ENCODE assay signal across 10 mouse cellular contexts in the genomic region with DNA sequence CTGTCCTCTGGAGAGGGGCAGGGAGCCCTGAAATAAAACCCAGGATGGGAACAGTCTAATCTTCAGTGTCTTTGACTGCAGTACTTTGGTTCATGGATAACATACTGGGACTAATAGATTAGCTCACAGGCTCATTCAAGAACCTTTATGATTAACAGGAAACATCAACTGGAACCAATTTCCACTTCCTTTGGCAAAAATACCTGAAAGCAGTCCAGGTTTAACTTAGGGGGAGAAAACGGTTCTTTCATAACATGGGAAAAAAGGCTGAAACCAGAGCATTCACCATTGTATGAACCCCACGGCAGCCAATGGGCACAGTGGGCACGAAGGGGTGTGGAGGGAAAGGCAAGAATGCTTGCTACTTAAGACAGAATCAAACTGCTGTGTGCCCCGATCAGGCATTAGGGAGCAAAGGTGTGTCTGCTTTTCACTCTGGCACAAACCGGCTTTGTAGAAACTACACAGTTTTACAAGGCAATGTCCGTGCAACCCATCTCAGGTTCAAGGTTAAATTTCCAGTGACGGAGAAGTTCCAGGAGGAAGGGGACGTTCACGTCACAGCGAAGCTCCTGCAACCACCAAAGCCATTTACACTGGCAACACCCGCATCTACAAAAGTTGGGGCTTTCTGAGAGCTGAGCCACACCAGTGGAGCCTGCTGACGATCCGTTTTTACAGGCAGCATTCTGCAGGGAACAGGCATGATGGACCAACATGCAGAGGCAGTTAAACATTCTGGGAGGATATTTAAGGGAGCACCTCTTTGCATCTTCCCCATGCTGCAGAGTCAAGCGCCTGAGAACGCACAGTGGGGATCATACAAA.
DNase-seq lines count a peak whose midpoint lies in the region; ATAC-seq and TF ChIP-seq lines count a peak whose summit lies in the region.
"Had no signal": no experiment of that assay in that cellular context is flagged by ENCODE, and none has a peak within 500 bp of the region (broad histone marks: within the 10 kb centered on the region; RNA-seq: fewer than 3 reads in every experiment).

No protein-coding gene starts in this region.

- H3K36me3 ChIP-seq in heart, embryonic 11.5 days (ENCODE audit: control insufficient read depth, insufficient read depth, low read length) = no peaks in the 10 kb centered on the region
- H3K36me3 ChIP-seq in lung, embryonic 14.5 days (ENCODE audit: insufficient read depth) = no peaks in the 10 kb centered on the region
- H3K36me3 ChIP-seq in intestine, embryonic 16.5 days (ENCODE audit: control insufficient read depth, insufficient read depth, low read length) = no peaks in the 10 kb centered on the region
- H3K36me3 ChIP-seq in neural tube, embryonic 15.5 days = no peaks in the 10 kb centered on the region

- peak overlapping the region; percentile 88 for H3K27ac ChIP-seq in heart, embryonic 11.5 days (ENCODE audit: low read depth, low read length)
- H3K27ac ChIP-seq in lung, embryonic 14.5 days (ENCODE audit: low read depth) = peak overlapping the region; percentile 81; the same call in 1 of the 2 replicates
- H3K27ac ChIP-seq in intestine, embryonic 16.5 days (ENCODE audit: low read length) = peak overlapping the region; percentile 53
- peak overlapping the region; percentile 56 for H3K27ac ChIP-seq in neural tube, embryonic 15.5 days (replicated peaks)

- TF ChIP-seq CTCF in lung, embryonic 14.5 days (IDR thresholded peaks at IDR 0.05; ENCODE audit: low read depth) = no peak

- H3K9ac ChIP-seq in heart, embryonic 11.5 days (ENCODE audit: low read depth, low read length) = 0 out of 2 replicates have a peak overlapping the region, but pooled peaks have one; percentile 16
- H3K9ac ChIP-seq in lung, embryonic 14.5 days = no peak overlapping the region
- H3K9ac ChIP-seq in intestine, embryonic 16.5 days (ENCODE audit: low read depth, low read length) = no peak overlapping the region
- no peak overlapping the region for H3K9ac ChIP-seq in neural tube, embryonic 15.5 days (replicated peaks)
- H3K9ac ChIP-seq: liver, postnatal 0 days had no signal

- WGBS in heart, embryonic 11.5 days (ENCODE audit: insufficient replicate concordance) = 83% methylated on average over 15 of the region's 15 CpGs
- 60% methylated on average over 15 of the region's 15 CpGs for WGBS in lung, embryonic 14.5 days
- WGBS in intestine, embryonic 16.5 days = 53% methylated on average over 15 of the region's 15 CpGs
- WGBS in neural tube, embryonic 15.5 days = 78% methylated on average over 15 of the region's 15 CpGs

- no peak for ATAC-seq in heart, embryonic 11.5 days (replicated peaks; ENCODE audit: insufficient number of reproducible peaks, low FRiP score, low TSS enrichment)
- no peak for ATAC-seq in lung, embryonic 14.5 days (ENCODE audit: insufficient read depth)
- no peak for ATAC-seq in intestine, embryonic 16.5 days
- no peak for ATAC-seq in neural tube, embryonic 15.5 days (ENCODE audit: low FRiP score)
- ATAC-seq: liver, postnatal 0 days had no signal

- intact Hi-C loops in heart, postnatal 36 days (cut with DNase I) = no loop called here

- no peak for DNase-seq in heart, postnatal 36 days
- DNase-seq in lung, embryonic 14.5 days = no peak
- no peak for DNase-seq in lung, postnatal 14 days
- DNase-seq in urinary bladder, postnatal 14 days (ENCODE audit: low spot score) = no peak
- no peak for DNase-seq in cerebellum, adult 9-11 months
- DNase-seq: liver, postnatal 0 days; retina, postnatal 1 day had no signal

- H3K4me3 ChIP-seq in heart, embryonic 11.5 days (ENCODE audit: low read depth, low read length) = no peak overlapping the region
- no peak overlapping the region for H3K4me3 ChIP-seq in lung, embryonic 14.5 days (ENCODE audit: low read depth, low read length)
- H3K4me3 ChIP-seq in intestine, embryonic 16.5 days (ENCODE audit: low read length) = no peak overlapping the region
- H3K4me3 ChIP-seq in neural tube, embryonic 15.5 days (replicated peaks) = no peak overlapping the region

- H3K4me2 ChIP-seq in heart, embryonic 11.5 days = no peak overlapping the region
- peak overlapping the region; percentile 18; the same call in 1 of the 2 replicates for H3K4me2 ChIP-seq in lung, embryonic 14.5 days
- H3K4me2 ChIP-seq in intestine, embryonic 16.5 days (ENCODE audit: low read depth, low read length) = no peak overlapping the region
- H3K4me2 ChIP-seq in neural tube, embryonic 15.5 days = no peak overlapping the region

- no peaks in the 10 kb centered on the region for H3K27me3 ChIP-seq in heart, embryonic 11.5 days (ENCODE audit: control insufficient read depth, insufficient read depth, low read length)
- H3K27me3 ChIP-seq in lung, embryonic 14.5 days (ENCODE audit: insufficient read depth, low read length) = no peaks in the 10 kb centered on the region
- no peaks in the 10 kb centered on the region for H3K27me3 ChIP-seq in intestine, embryonic 16.5 days (replicated peaks; ENCODE audit: control insufficient read depth, insufficient read depth, low read length)
- H3K27me3 ChIP-seq in neural tube, embryonic 15.5 days (replicated peaks) = no peaks in the 10 kb centered on the region

- H3K4me1 ChIP-seq in heart, embryonic 11.5 days (ENCODE audit: control insufficient read depth, insufficient read depth, low read length) = peaks cover 47% of the 10 kb centered on the region
- H3K4me1 ChIP-seq in lung, embryonic 14.5 days (ENCODE audit: insufficient read depth) = peaks cover 38% of the 10 kb centered on the region
- peaks cover 32% of the 10 kb centered on the region for H3K4me1 ChIP-seq in intestine, embryonic 16.5 days (ENCODE audit: control insufficient read depth, insufficient read depth, low read length)
- peaks cover 34% of the 10 kb centered on the region for H3K4me1 ChIP-seq in neural tube, embryonic 15.5 days

- no peaks in the 10 kb centered on the region for H3K9me3 ChIP-seq in heart, embryonic 11.5 days (replicated peaks; ENCODE audit: control insufficient read depth, low read length)
- H3K9me3 ChIP-seq in lung, embryonic 14.5 days (ENCODE audit: low read depth, low read length) = no peaks in the 10 kb centered on the region
- H3K9me3 ChIP-seq in intestine, embryonic 16.5 days (ENCODE audit: control insufficient read depth, low read length) = no peaks in the 10 kb centered on the region
- H3K9me3 ChIP-seq in neural tube, embryonic 15.5 days (replicated peaks) = no peaks in the 10 kb centered on the region
